Mouse (Mus musculus) cortical plate, adult 2 months (tissue): ENCODE results near the gene H2-M10.1.

Source experiments
- CTCF ChIP-seq: fragments of 200-500 bp; IDR thresholded peaks from 2 replicates; pipeline ENCODE4 v1.5.1; 2011; ENCODE audit warnings: mild to moderate bottlenecking, control low read depth, low read length; ENCODE audit not compliant: insufficient read depth; ENCODE audit errors: extremely low read depth
- POLR2A ChIP-seq: fragments of 200-500 bp; IDR thresholded peaks from 2 replicates; pipeline ENCODE4 v1.6.1; 2011; ENCODE audit warnings: mild to moderate bottlenecking, low read length, control low read depth; ENCODE audit not compliant: insufficient read depth; ENCODE audit errors: extremely low read depth

GRCm38 (mm10) chr17:36281521-36282245, 44.3 kb downstream of the H2-M10.1 start:
- TF ChIP-seq CTCF (no peak), POLR2A (no peak)
